Mouse (Mus musculus) bone marrow, adult 2 months (tissue): Measurements from ENCODE around the gene S100a1.

Experiments
- CTCF ChIP-seq: fragments of 200-500 bp; IDR thresholded peaks from 2 replicates; pipeline ENCODE4 v1.5.1; 2011; ENCODE audit warnings: low read length, control low read depth; ENCODE audit not compliant: control insufficient read depth, insufficient read depth
- POLR2A ChIP-seq: fragments of 200-500 bp; IDR thresholded peaks from 2 replicates; pipeline ENCODE4 v1.6.1; 2011; ENCODE audit warnings: low read depth, mild to moderate bottlenecking, control low read depth, low read length, borderline replicate concordance; ENCODE audit not compliant: control insufficient read depth

DNA sequence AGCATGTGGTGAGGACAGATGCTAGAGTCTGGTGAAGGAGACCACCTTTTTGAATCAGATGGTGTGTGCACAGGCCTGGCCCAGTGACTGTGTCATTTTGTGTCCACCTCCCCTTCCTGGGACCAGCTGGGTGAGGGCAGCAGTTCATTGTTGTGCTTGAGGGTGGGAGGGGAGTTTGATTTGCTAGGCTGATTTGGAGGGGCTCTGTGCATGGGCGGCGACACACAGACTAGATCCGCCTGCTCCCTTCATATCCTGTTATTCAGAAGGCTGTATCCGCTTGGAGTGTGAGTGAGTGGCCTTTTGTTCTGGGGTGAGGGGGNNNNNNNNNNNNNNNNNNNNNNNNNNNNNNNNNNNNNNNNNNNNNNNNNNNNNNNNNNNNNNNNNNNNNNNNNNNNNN, 26.7 kb upstream of the S100a1 start:
- TF ChIP-seq CTCF (no peak), POLR2A (no peak)
